Mouse (Mus musculus) ES-Bruce4 (cell line): ENCODE results near the gene Insr.

Source experiments
- CTCF ChIP-seq: IDR thresholded peaks from one replicate; pipeline ENCODE4 v1.8.1; 2011; ENCODE audit warnings: low read depth, low read length
- POLR2A ChIP-seq: IDR thresholded peaks from one replicate; pipeline ENCODE4 v1.8.1; 2011; ENCODE audit warnings: low read length; ENCODE audit not compliant: insufficient read depth

GRCm38 (mm10) chr8:3191006-3191405 is 88.4 kb downstream of the Insr start:
- TF ChIP-seq POLR2A, result no peak
- no peak for TF ChIP-seq CTCF
